Mouse (Mus musculus) forebrain, embryonic 16.5 days (tissue): Measurements from ENCODE around the gene Lfng. TPM values are rescaled to one million over a fixed set of nuclear protein-coding genes. Genes with fewer than 3 reads are reported as not detected.

ENCODE experiments used
- ATAC-seq: fragments of 200-750 bp; cut with Nextera tagmentation; 2 replicates; pipeline ENCODE4 v1.8.0; 2017; ENCODE audit warnings: mild to moderate bottlenecking, moderate library complexity
- H3K27ac ChIP-seq: fragments of 300-500 bp; sonication (generic); 2 replicates; pipeline ENCODE4 v1.5.1; 2014; ENCODE audit warnings: low read length, control low read depth
- H3K27me3 ChIP-seq: fragments of 300-500 bp; sonication (generic); replicated peaks from 2 replicates; pipeline ENCODE4 v1.6.1; 2014; ENCODE audit warnings: low read length; ENCODE audit not compliant: control insufficient read depth, insufficient read depth
- H3K36me3 ChIP-seq: fragments of 300-500 bp; sonication (generic); 2 replicates; pipeline ENCODE4 v1.6.1; 2014; ENCODE audit not compliant: control insufficient read depth, insufficient read depth
- H3K4me1 ChIP-seq: fragments of 300-500 bp; sonication (generic); replicated peaks from 2 replicates; pipeline ENCODE4 v1.6.1; 2014; ENCODE audit warnings: low read length; ENCODE audit not compliant: control insufficient read depth, insufficient read depth
- H3K4me2 ChIP-seq: fragments of 300-500 bp; sonication (generic); 2 replicates; pipeline ENCODE4 v1.6.1; 2014; ENCODE audit warnings: mild to moderate bottlenecking, low read length, control low read depth
- H3K4me3 ChIP-seq: fragments of 300-500 bp; sonication (generic); replicated peaks from 2 replicates; pipeline ENCODE4 v1.5.1; 2014; ENCODE audit warnings: mild to moderate bottlenecking, low read length, control low read depth
- H3K9ac ChIP-seq: fragments of 300-500 bp; sonication (generic); replicated peaks from 2 replicates; pipeline ENCODE4 v1.6.1; 2014; ENCODE audit warnings: low read depth, low read length, control low read depth
- H3K9me3 ChIP-seq: fragments of 300-500 bp; sonication (generic); 2 replicates; pipeline ENCODE4 v1.6.1; 2016; ENCODE audit warnings: low read length; ENCODE audit not compliant: control insufficient read depth
- WGBS: fragments of 180-500 bp; shearing (Covaris S2); extraction: QIAGEN DNeasy Blood & Tissue Kit; methylation state at CpG from one replicate; pipeline ENCODE4 v1.1.7; 2014; 5-methylcytosine and 5-hydroxymethylcytosine counted together
- polyA plus RNA-seq: library from polyadenylated mRNA; unstranded; fragments of >200 nt; fragmentation: Nextera tagmentation; extraction: Ambion mirVana; gene quantifications from 2 replicates; pipeline ENCODE4 v1.2.1, GENCODE M21; 2015

Lfng gene
- polyA plus RNA-seq, 1 experiment from 2014 or later: 23.3 TPM

DNA sequence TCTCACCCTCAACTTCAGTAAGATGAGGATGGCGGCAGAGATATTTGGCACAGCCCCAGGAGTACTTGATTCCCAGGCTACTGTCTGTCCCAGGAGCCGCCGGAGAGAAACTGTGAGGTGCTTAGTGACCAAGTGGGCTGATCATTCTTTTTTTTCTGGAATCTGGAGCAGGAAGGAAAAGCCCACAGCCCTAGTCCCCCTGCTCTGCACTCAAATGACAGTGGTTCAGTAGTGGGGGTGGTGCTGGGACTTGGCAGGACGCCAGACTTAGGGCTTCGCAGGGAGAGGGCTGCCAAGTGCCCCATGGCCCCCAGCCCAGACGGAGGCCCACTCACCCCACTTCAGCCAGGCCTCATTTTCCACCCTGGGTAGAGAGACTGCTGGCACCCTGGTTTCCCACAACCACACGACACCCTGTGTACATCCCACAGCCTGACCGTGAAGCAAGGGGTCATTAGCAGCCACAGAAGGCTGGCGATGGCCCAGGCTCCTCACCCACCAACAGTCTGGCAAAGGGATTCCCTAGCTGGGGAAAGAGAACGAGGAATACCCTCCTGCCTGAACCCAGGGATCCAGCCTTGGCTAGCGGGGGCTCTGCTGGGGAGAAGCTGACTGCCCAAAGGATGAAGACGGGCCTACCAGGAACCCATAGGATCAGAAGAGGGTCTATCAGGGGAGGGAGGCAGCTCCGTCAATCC is 40.9 kb downstream of the Lfng start:
- Histone ChIP-seq H3K9ac (peak overlapping the region; percentile 100), H3K4me2 (peak overlapping the region; percentile 100), H3K4me1 (peaks cover 46% of the 10 kb centered on the region), H3K4me3 (peak overlapping the region; percentile 100), H3K27ac (peak overlapping the region; percentile 93), H3K27me3 (no peaks in the 10 kb centered on the region), H3K9me3 (no peaks in the 10 kb centered on the region), H3K36me3 (peaks cover 5% of the 10 kb centered on the region; the same call in 1 of the 2 replicates)
- peak; percentile 39 for ATAC-seq
- under 1% methylated on average over 13 of the region's 13 CpGs for WGBS

- Histone ChIP-seq H3K9me3 (no peaks in the 10 kb centered on the region), H3K4me2 (peak within 1 kb of the TSS; percentile 100), H3K4me1 (peaks cover 41% of the 10 kb centered on the region), H3K9ac (peak within 1 kb of the TSS; percentile 100), H3K4me3 (peak within 1 kb of the TSS; percentile 100), H3K27me3 (no peaks in the 10 kb centered on the region), H3K27ac (peak within 1 kb of the TSS; percentile 93), H3K36me3 (peaks cover 5% of the 10 kb centered on the region; the same call in 1 of the 2 replicates)
- ATAC-seq: no peak
- 0% methylated on average over 59 of the region's 62 CpGs for WGBS
Measured at GRCm38 (mm10) chr5:140648519-140649100, 41.5 kb downstream of the Lfng start, which contains the start of gene Ttyh3. TSS of gene Ttyh3 (minus strand) at chr5:140649031.

- Histone ChIP-seq H3K4me1 (peaks cover 39% of the 10 kb centered on the region), H3K9ac (peak overlapping the region; percentile 73), H3K9me3 (no peaks in the 10 kb centered on the region), H3K4me2 (peak overlapping the region; percentile 89), H3K27me3 (no peaks in the 10 kb centered on the region), H3K36me3 (0 out of 2 replicates have a peak, but pooled peaks cover 2% of the 10 kb centered on the region), H3K27ac (peak overlapping the region; percentile 91), H3K4me3 (peak overlapping the region; percentile 100)
- ATAC-seq: peak; percentile 89
- 2% methylated on average over 23 of the region's 26 CpGs for WGBS
Measured at GRCm38 (mm10) chr5:140649101-140649667, 42.1 kb downstream of the Lfng start.

GRCm38 (mm10) chr5:140649881-140650414 is 42.8 kb downstream of the Lfng start:
- peak overlapping the region; percentile 89 for H3K4me2 ChIP-seq
- H3K36me3 ChIP-seq: no peaks in the 10 kb centered on the region
- 70% methylated on average over 7 of the region's 7 CpGs for WGBS
- H3K9me3 ChIP-seq: no peaks in the 10 kb centered on the region
- H3K27me3 ChIP-seq: no peaks in the 10 kb centered on the region
- H3K4me3 ChIP-seq: peak overlapping the region; percentile 51; the same call in 1 of the 2 replicates
- H3K9ac ChIP-seq: peak overlapping the region; percentile 73
- H3K4me1 ChIP-seq: peaks cover 34% of the 10 kb centered on the region
- H3K27ac ChIP-seq: peak overlapping the region; percentile 91; the same call in 1 of the 2 replicates
- ATAC-seq: no peak

DNA sequence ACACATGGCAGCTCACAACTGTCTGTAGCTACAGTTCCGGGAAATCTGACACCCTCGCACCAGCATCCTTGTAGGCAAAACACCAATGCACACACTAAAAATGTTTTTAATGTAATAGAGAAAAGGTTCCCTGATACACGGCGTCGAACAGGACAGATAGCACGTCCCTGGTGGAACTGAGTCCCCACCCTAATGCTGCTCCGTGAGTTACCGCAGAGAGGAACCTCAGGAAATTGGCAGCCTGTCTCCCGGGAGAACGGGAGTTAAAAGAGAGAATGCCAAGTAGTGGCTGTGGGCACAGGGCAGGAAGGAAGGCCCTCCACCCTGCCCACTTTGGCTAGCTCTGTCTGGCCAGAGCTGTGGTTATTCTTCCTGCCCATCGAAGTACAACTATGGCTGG is 44.1 kb downstream of the Lfng start:
- Histone ChIP-seq H3K4me2 (no peak overlapping the region), H3K9ac (no peak overlapping the region), H3K27me3 (no peaks in the 10 kb centered on the region), H3K36me3 (no peaks in the 10 kb centered on the region), H3K4me1 (peaks cover 22% of the 10 kb centered on the region), H3K4me3 (no peak overlapping the region), H3K27ac (no peak overlapping the region), H3K9me3 (no peaks in the 10 kb centered on the region)
- ATAC-seq: no peak
- 62% methylated on average over 11 of the region's 11 CpGs for WGBS

DNA sequence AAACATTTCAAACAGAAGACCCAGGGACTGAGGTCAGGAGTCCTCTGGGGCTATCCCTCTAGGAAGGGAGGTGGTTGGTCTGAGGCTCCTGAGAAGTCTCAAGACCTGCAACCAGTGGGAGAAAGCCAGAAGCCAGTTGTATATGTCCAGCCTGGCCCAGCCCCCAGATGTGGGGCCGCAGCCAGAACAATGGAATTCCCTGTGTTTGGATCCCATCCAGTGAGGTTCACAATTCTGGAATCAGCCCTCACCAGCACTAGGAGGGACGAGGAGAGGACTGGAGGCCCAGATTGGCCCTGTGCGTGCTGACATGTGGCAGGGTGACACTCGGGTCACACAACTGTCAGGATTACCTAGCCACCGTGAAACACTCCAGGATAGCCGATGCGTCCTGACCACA is 45.5 kb downstream of the Lfng start:
- WGBS: 64% methylated on average over 7 of the region's 7 CpGs
- no peak for ATAC-seq
- H3K4me3 ChIP-seq: no peak overlapping the region
- no peaks in the 10 kb centered on the region for H3K27me3 ChIP-seq
- H3K36me3 ChIP-seq: no peaks in the 10 kb centered on the region
- no peak overlapping the region for H3K9ac ChIP-seq
- H3K4me1 ChIP-seq: peaks cover 11% of the 10 kb centered on the region
- H3K27ac ChIP-seq: no peak overlapping the region
- H3K9me3 ChIP-seq: no peaks in the 10 kb centered on the region
- H3K4me2 ChIP-seq: no peak overlapping the region

DNA sequence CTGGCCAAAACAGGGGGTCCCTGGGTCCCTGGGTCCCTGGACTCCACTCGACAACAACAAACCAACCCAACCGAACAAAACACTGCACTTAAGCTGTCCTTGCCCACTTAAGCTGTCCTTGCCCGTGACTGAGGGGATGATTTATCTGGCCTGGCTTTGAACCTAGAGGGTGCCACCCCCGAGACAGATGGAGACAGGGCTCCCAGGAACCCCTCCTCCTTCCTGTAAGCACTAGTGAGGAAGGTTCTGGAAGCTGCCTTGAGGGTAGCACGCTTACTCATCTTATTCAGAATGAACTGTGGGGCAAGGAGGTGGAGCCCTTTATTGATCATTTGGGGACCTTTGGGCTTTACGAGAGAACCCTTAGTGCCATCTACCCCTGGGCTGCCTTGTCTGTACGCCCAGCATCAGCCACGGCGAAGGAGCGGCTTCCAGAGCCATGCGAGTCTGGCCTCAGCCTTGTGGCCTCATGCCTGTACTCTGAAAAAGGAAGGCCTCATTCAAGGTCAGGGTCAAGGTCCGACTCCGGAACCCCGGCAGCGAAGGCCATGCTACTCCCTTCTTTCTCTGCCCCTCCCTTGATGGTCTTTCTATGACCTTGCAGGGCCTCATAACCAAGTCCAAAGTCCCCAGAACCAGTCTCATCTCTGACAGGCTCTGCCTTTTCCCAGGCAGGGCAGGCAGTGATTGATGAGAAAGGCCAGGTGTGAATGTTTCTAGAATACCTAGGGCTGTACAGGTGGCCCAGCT is 47.2 kb downstream of the Lfng start:
- H3K4me3 ChIP-seq: no peak overlapping the region
- H3K27ac ChIP-seq: no peak overlapping the region
- no peaks in the 10 kb centered on the region for H3K9me3 ChIP-seq
- H3K4me2 ChIP-seq: no peak overlapping the region
- H3K9ac ChIP-seq: no peak overlapping the region
- H3K27me3 ChIP-seq: no peaks in the 10 kb centered on the region
- WGBS: 90% methylated on average over 15 of the region's 15 CpGs
- H3K4me1 ChIP-seq: peaks cover 10% of the 10 kb centered on the region
- H3K36me3 ChIP-seq: no peaks in the 10 kb centered on the region
- ATAC-seq: no peak

DNA sequence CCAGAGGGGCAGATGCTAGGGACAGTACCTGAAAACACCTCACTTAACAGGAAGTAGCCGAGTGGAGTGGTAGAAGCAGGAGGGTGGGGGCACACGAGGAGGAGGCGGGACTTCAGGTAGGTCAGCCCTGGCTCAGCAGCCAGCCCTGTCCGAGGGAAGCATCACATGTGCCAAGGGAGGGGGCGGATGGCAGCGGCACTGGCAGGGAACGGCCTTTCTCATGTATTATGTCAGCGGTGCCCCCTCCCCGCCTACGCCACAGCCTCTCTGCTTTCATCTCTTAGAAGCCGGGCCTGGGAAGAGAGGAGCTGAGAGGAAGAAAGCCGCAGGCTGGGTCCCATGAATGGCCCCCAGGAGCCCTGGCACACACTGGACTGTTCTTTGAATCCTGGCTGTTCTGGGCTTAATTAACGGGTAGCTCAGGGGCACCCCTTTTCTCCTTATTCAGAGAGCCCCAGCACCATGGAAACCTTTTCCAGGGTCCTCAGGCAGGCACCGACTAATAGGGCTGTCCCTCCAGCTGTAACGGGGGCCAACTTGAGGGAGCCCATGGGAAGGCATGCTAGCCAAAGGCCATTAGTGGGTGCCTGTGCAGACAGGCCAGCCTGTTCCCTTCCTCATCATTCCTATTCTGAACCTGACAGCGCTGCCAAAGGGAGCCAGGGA is 52.6 kb downstream of the Lfng start:
- no peak overlapping the region for H3K4me3 ChIP-seq
- no peak overlapping the region; the same call in 1 of the 2 replicates for H3K9ac ChIP-seq
- H3K4me2 ChIP-seq: no peak overlapping the region
- no peaks in the 10 kb centered on the region for H3K9me3 ChIP-seq
- H3K4me1 ChIP-seq: peaks cover 34% of the 10 kb centered on the region
- no peaks in the 10 kb centered on the region for H3K27me3 ChIP-seq
- ATAC-seq: peak; percentile 92
- no peaks in the 10 kb centered on the region for H3K36me3 ChIP-seq
- WGBS: 2% methylated on average over 16 of the region's 16 CpGs
- peak overlapping the region; percentile 84 for H3K27ac ChIP-seq
